Mouse (Mus musculus) MEL (cell line): ENCODE results near the gene Gm42688. TPM values are rescaled to one million over a fixed set of nuclear protein-coding genes. Genes with fewer than 3 reads are reported as not detected.

Source experiments
- DNase-seq: peaks from one replicate; pipeline ENCODE4 v3.0.0; 2011; ENCODE audit warnings: low read depth, low spot score
- H3K27ac ChIP-seq: 2 replicates; pipeline ENCODE4 v1.5.1; 2012; ENCODE audit warnings: low read depth, mild to moderate bottlenecking, control low read depth, low read length, moderate library complexity; ENCODE audit not compliant: control insufficient read depth
- H3K27me3 ChIP-seq, 2 experiments: fragments of 150-350 bp in 1 of 2; sonication (generic) in 1 of 2; 2 replicates each; pipeline ENCODE4 v1.6.1; 2012; ENCODE audit warnings: low read length in 2 of 2, mild to moderate bottlenecking in 2 of 2, improper control_type of control experiment in 1 of 2, moderate library complexity in 1 of 2; ENCODE audit not compliant: insufficient read depth in 2 of 2, control insufficient read depth in 1 of 2
- H3K36me3 ChIP-seq, 2 experiments: 2 replicates each; pipeline ENCODE4 v1.6.1; 2012 to 2014; ENCODE audit warnings: low read length in 2 of 2, improper control_type of control experiment in 1 of 2, inconsistent platforms in 1 of 2, mild to moderate bottlenecking in 1 of 2; ENCODE audit not compliant: insufficient read depth in 2 of 2, control insufficient read depth in 1 of 2
- H3K4me1 ChIP-seq, 2 experiments: fragments of 150-350 bp in 1 of 2; sonication (generic) in 1 of 2; 2 replicates each; pipeline ENCODE4 v1.6.1; 2012; ENCODE audit warnings: low read length in 2 of 2, improper control_type of control experiment in 1 of 2, mild to moderate bottlenecking in 1 of 2; ENCODE audit not compliant: insufficient read depth in 2 of 2, control insufficient read depth in 1 of 2
- H3K4me3 ChIP-seq, 2 experiments: fragments of 150-350 bp in 1 of 2; sonication (generic) in 1 of 2; 2 replicates each; pipeline ENCODE4 v1.5.1; 2012; ENCODE audit warnings: low read depth in 2 of 2, low read length in 2 of 2, mild to moderate bottlenecking in 2 of 2, moderate library complexity in 2 of 2, control low read depth in 1 of 2, improper control_type of control experiment in 1 of 2; ENCODE audit not compliant: control insufficient read depth in 1 of 2, insufficient read depth in 1 of 2
- H3K79me2 ChIP-seq: 2 replicates; pipeline ENCODE4 v1.6.1; 2012; ENCODE audit warnings: mild to moderate bottlenecking, low read length, moderate library complexity; ENCODE audit not compliant: control insufficient read depth, poor library complexity, insufficient read depth
- H3K9ac ChIP-seq: 2 replicates; pipeline ENCODE4 v1.6.1; 2012; ENCODE audit warnings: low read depth, mild to moderate bottlenecking, control low read depth, low read length, moderate library complexity; ENCODE audit not compliant: control insufficient read depth, poor library complexity, severe bottlenecking
- H3K9me3 ChIP-seq: fragments of 150-350 bp; sonication (generic); replicated peaks from 2 replicates; pipeline ENCODE4 v1.6.1; 2012; ENCODE audit warnings: mild to moderate bottlenecking, low read length, improper control_type of control experiment, moderate library complexity; ENCODE audit not compliant: insufficient read depth
- BHLHE40 ChIP-seq: IDR thresholded peaks from 2 replicates; pipeline ENCODE4 v1.6.1; 2012; ENCODE audit warnings: low read depth, mild to moderate bottlenecking, inconsistent platforms, low read length, improper control_type of control experiment, borderline replicate concordance
- ELF1 ChIP-seq: IDR thresholded peaks from 2 replicates; pipeline ENCODE4 v1.6.1; 2014; ENCODE audit warnings: low read depth, mild to moderate bottlenecking, inconsistent platforms, low read length, improper control_type of control experiment, moderate library complexity
- ETS1 ChIP-seq: IDR thresholded peaks from 2 replicates; pipeline ENCODE4 v1.6.1; 2012; ENCODE audit warnings: low read depth, mild to moderate bottlenecking, inconsistent platforms, low read length, improper control_type of control experiment, moderate library complexity
- GATA1 ChIP-seq: IDR thresholded peaks from 2 replicates; pipeline ENCODE4 v1.6.1; 2011; ENCODE audit warnings: low read depth, low read length, improper control_type of control experiment
- JUND ChIP-seq: IDR thresholded peaks from 2 replicates; pipeline ENCODE4 v1.6.1; 2011; ENCODE audit warnings: low read depth, mild to moderate bottlenecking, improper control_type of control experiment, low read length
- KAT2A ChIP-seq: conservative IDR thresholded peaks from 2 replicates; pipeline ENCODE4 v1.6.1; 2012; ENCODE audit warnings: low read depth, low read length, improper control_type of control experiment, inconsistent platforms
- MAFK ChIP-seq: IDR thresholded peaks from 2 replicates; pipeline ENCODE4 v1.6.1; 2011; ENCODE audit warnings: low read depth, mild to moderate bottlenecking, low read length, improper control_type of control experiment, borderline replicate concordance
- MEF2A ChIP-seq: IDR thresholded peaks from 2 replicates; pipeline ENCODE4 v1.6.1; 2014; ENCODE audit warnings: low read depth, mild to moderate bottlenecking, inconsistent platforms, low read length, improper control_type of control experiment; ENCODE audit not compliant: poor library complexity, insufficient replicate concordance, severe bottlenecking; ENCODE audit errors: extremely low read depth
- MXI1 ChIP-seq: IDR thresholded peaks from 2 replicates; pipeline ENCODE4 v1.6.1; 2011; ENCODE audit warnings: mild to moderate bottlenecking, low read depth, low read length, improper control_type of control experiment
- MYC ChIP-seq: IDR thresholded peaks from 2 replicates; pipeline ENCODE4 v1.6.1; 2011; ENCODE audit warnings: low read depth, mild to moderate bottlenecking, low read length, improper control_type of control experiment, moderate library complexity
- NRF1 ChIP-seq: IDR thresholded peaks from 2 replicates; pipeline ENCODE4 v1.6.1; 2014; ENCODE audit warnings: low read depth, mild to moderate bottlenecking, inconsistent platforms, low read length, improper control_type of control experiment, moderate library complexity; ENCODE audit not compliant: poor library complexity, insufficient read depth, severe bottlenecking
- POLR2A ChIP-seq, 2 experiments: IDR thresholded peaks; 2 replicates each; pipeline ENCODE4 v1.6.1; 2011 to 2012; ENCODE audit warnings: low read length in 2 of 2, mild to moderate bottlenecking in 2 of 2, control low read depth in 1 of 2, improper control_type of control experiment in 1 of 2, low read depth in 1 of 2, moderate library complexity in 1 of 2; ENCODE audit not compliant: control insufficient read depth in 1 of 2, insufficient read depth in 1 of 2, poor library complexity in 1 of 2
- SIN3A ChIP-seq: IDR thresholded peaks from 2 replicates; pipeline ENCODE4 v1.6.1; 2012; ENCODE audit warnings: low read length, improper control_type of control experiment, inconsistent platforms
- SMC3 ChIP-seq: IDR thresholded peaks from 2 replicates; pipeline ENCODE4 v1.6.1; 2011; ENCODE audit warnings: low read depth, low read length, improper control_type of control experiment
- TAL1 ChIP-seq: IDR thresholded peaks from 2 replicates; pipeline ENCODE4 v1.6.1; 2012; ENCODE audit warnings: mild to moderate bottlenecking, inconsistent platforms, low read length, moderate library complexity, mixed read lengths
- TBP ChIP-seq: IDR thresholded peaks from 2 replicates; pipeline ENCODE4 v1.8.0; 2011; ENCODE audit warnings: low read depth, low read length, improper control_type of control experiment
- USF2 ChIP-seq, 2 experiments: IDR thresholded peaks; 2 replicates each; pipeline ENCODE4 v1.6.1; 2011 to 2012; ENCODE audit warnings: improper control_type of control experiment in 2 of 2, low read length in 2 of 2, borderline replicate concordance in 1 of 2, inconsistent platforms in 1 of 2, low read depth in 1 of 2, mild to moderate bottlenecking in 1 of 2; ENCODE audit not compliant: insufficient read depth in 1 of 2
- ZC3H11A ChIP-seq: IDR thresholded peaks from 2 replicates; pipeline ENCODE4 v1.6.1; 2012; ENCODE audit warnings: low read depth, mild to moderate bottlenecking, inconsistent platforms, low read length, improper control_type of control experiment
- ZMIZ1 ChIP-seq: IDR thresholded peaks from 2 replicates; pipeline ENCODE4 v1.6.1; 2012; ENCODE audit warnings: low read depth, mild to moderate bottlenecking, inconsistent platforms, low read length, improper control_type of control experiment, moderate library complexity
- polyA plus RNA-seq, 2 experiments: library from polyadenylated mRNA; stranded (reverse) in 1 of 2; unstranded in 1 of 2; fragments of >175 nt in 1 of 2; fragments of >200 nt in 1 of 2; gene quantifications; 2 replicates each; pipeline versions ENCODE4 v1.2.1 to v1.2.4; 2012; ENCODE audit warnings: low replicate concordance in 2 of 2, low read depth in 1 of 2; ENCODE audit not compliant: insufficient read length in 2 of 2, insufficient read depth in 1 of 2, missing spikeins in 1 of 2
- total RNA-seq: library from RNA; depleted of rRNA; stranded (reverse); fragments of 300-350 nt; gene quantifications from 2 replicates; pipeline ENCODE4 v1.2.3, GENCODE M21; 2012

Gene Gm42688
- total and polyA plus RNA-seq, 3 experiments, result 2.5 to 4.8 TPM; not detected in 1

GRCm38 (mm10) chr6:83086121-83087035 is 15.0 kb upstream of the Gm42688 start, which contains the start of gene Lbx2:
TSS of gene Lbx2 (plus strand) at chr6:83086367.
- Histone ChIP-seq H3K27me3 (peaks cover 2 to 4% of the 10 kb centered on the region in 2 experiments; a peak in 2 of 4 replicates), H3K9ac (no peak within 1 kb of the TSS), H3K9me3 (no peaks in the 10 kb centered on the region), H3K79me2 (no peaks in the 10 kb centered on the region), H3K27ac (no peak within 1 kb of the TSS), H3K4me1 (no peaks in the 10 kb centered on the region), H3K36me3 (no peaks in the 10 kb centered on the region), H3K4me3 (no peak within 1 kb of the TSS)
- DNase-seq, result no peak
- TF ChIP-seq SMC3 (no peak), ZMIZ1 (no peak), TAL1 (no peak), ELF1 (no peak), POLR2A (IDR thresholded peaks at IDR 0.05; ENCODE audit: control insufficient read depth in 1 of 2, insufficient read depth in 1 of 2, low read depth in 1 of 2, low read length in 2 of 2, poor library complexity in 1 of 2) (no peak), KAT2A (no peak), MAFK (no peak), BHLHE40 (no peak), TBP (no peak), JUND (no peak), ZC3H11A (no peak), USF2 (IDR thresholded peaks at IDR 0.05; ENCODE audit: borderline replicate concordance in 1 of 2, insufficient read depth in 1 of 2, low read depth in 1 of 2, low read length in 2 of 2) (no peak), MEF2A (no peak)

- Histone ChIP-seq H3K36me3 (no peaks in the 10 kb centered on the region), H3K4me3 (no peak overlapping the region)
Measured at GRCm38 (mm10) chr6:83087205-83087925, 14.1 kb upstream of the Gm42688 start.

More at GRCm38 (mm10) chr6:83087205-83087925, 14.1 kb upstream of the Gm42688 start:
- Histone ChIP-seq H3K79me2 (no peaks in the 10 kb centered on the region), H3K4me1 (no peaks in the 10 kb centered on the region), H3K9me3 (no peaks in the 10 kb centered on the region), H3K27me3 (peaks cover 2 to 4% of the 10 kb centered on the region in 2 experiments; a peak in 2 of 4 replicates), H3K27ac (no peak overlapping the region), H3K9ac (no peak overlapping the region)
- TF ChIP-seq GATA1 (no peak), MXI1 (no peak), KAT2A (no peak), ETS1 (no peak), JUND (no peak), BHLHE40 (no peak), USF2 (IDR thresholded peaks at IDR 0.05; ENCODE audit: borderline replicate concordance in 1 of 2, insufficient read depth in 1 of 2, low read depth in 1 of 2, low read length in 2 of 2) (no peak), NRF1 (no peak), SMC3 (no peak), MYC (no peak), SIN3A (no peak)
- DNase-seq, result no peak
